Mouse (Mus musculus) layer of hippocampus, postnatal 36 days (tissue): ENCODE measurements around the gene Nacad. TPM values are rescaled to one million over a fixed set of nuclear protein-coding genes. Genes with fewer than 3 reads are reported as not detected.
"Not testable (repeated sequence)": the region's sequence is repeated elsewhere in the genome, so short reads cannot be mapped to it uniquely, and the experiment has no call there.

Experiments
- DNase-seq, 2 experiments: peaks; one replicate each; pipeline ENCODE4 v3.0.0; 2022
- total RNA-seq, 2 experiments: library from RNA; stranded (reverse); gene quantifications; 2 replicates each; pipeline ENCODE4 v1.2.3; 2021

The Nacad gene
- 10 to 100 TPM; 39.0 to 48.5 TPM for total RNA-seq

DNA sequence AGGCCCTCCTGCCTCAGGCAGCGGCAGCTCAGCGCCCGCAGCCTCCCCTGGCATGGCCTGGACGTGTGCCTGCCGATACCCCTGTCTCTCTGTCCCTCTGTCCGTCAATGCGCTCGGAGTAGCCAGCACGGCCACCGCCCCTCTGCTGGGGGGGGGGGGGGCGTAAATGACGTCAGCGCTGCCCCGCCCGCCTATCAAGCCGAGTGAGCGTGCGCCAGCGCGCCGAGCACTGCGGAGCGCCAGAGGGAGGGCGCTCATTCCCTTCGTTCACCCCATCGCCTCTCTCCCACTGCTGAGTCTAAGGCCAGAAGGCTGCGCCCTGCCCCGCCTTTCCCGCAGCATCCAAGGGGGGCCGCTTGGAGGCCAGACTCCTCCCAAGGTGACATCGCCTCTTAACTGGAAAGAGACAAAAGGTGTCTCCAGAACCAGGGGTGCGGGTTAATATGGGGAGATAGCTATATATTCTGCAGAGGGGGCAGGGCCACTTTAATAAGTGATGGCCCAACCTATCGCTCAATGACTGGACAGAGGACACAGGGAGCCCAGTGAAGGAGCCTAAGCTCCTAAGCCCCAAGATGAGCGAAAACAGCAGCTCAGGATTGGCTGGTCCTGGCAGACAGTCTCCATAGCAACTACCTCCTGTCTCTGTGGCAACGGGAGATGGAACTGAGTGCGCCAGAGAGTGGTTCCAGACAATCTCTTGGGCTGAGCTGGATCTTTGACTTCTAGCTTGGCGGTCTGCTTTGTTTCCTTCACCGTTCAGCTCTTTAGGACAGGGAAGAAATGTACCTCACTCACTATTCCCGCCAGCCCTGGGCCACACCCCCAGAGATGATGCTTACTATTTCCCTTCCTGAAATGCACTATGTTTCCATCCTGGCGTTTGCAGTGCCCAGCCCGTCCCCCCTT, at the start of gene Nacad:
Gene Nacad (minus strand): TSS at position 563 of the 909 bp plus-strand sequence.
- peak; percentile 81 to 84 for DNase-seq

DNA sequence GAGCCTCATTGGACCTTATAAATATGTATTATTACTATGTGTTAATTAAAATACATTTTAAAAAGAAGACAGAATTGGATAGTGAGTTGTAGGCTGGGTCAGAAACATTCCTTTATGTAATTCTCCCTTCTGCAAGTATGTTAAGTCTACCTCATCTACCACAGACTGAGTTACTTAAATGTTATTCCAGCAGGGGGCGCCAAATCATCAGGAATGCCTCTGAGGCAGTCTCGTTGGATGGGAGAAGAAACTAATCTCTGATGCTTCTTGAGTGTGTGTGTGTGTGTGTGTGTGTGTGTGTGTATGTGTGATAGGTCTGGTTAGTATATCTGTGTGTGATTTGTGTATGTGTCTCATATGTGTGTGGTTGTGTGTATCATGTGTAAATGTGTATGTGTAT, 49.0 kb upstream of the Nacad start:
- peak; percentile 58 to 71 for DNase-seq

GRCm38 (mm10) chr11:6652978-6653377, 47.1 kb upstream of the Nacad start:
- DNase-seq = not testable (repeated sequence)

DNA sequence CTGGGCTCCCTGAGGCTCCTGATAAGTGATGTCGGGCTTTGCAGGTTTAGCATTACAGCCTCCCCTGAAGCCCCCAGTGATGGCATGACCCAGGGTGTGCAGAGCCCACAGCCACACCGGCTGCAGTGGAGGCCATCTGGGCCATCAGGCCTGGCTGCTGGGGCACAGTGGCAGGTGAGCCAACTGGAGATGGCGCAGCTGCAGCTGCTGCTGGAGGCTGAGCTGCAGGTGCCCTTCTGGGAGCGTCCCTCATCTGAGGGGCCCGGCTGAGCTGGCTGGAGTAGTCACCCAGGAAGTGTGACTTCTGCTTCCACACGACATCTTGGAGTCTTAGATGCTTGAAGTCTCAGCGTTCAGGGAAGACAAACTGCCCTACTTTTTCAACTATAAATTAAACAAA, 44.7 kb upstream of the Nacad start:
- no peak for DNase-seq

DNA sequence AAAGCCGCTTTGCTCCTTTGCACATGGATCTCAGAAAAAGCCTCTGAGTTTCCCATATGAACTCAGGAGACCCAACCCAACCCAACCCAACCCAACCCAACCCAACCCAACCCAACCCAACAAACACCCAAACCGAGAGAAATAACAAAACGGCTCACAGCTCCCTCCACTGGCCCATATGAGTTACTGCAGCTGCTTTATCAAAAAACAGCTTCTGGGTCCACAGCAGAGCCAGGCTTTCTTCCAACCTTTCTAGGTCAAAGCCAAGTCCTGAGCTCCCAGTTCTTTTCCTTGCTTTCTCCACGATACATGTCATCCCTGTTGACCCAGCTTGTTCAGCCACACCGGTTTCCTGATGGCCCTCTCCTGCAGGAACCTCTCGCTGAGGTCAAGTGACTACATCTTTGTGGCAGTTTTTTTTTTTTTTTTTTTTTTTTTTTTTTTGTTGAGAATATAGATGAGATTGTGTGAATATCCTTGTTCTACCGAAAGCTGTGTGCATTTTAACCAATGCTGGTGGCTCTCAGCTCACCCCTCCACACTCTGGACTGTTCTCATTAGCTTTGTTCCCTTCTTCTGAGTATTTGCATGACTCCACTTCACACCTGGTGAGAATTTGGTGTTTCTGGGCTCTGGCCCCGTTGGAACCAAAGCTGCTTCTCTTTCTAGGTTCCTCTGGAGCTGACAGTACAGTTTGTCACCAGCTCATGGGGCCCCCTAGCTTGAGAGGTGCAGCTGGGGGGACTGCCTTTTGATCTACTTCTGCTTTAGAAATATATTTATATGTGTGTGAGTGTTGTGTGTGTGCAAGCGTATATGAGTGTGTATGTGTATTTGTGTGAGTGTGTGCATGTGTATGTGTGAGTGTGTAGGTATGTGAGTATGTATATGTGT, 42.2 kb upstream of the Nacad start:
- no peak for DNase-seq

DNA sequence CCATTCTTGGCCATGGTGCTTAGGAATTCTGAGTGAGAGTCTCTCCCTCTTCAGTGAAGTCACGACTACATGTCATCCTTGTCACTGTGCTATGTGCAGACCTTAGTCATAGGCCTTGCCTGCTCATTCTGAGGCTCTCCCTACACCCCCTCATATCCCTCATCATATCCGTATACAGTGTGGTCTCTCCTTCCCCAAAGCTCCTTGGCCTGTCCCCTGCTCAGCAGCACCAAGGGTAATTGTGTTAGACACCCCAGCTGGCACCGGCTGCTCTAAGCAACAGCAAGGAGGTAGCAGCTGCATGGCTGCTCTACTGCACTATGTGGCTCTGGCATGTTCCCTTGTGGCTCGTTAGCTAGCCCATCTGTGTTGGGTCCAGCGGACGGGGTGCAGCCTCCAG, 38.7 kb upstream of the Nacad start:
- no peak for DNase-seq

DNA sequence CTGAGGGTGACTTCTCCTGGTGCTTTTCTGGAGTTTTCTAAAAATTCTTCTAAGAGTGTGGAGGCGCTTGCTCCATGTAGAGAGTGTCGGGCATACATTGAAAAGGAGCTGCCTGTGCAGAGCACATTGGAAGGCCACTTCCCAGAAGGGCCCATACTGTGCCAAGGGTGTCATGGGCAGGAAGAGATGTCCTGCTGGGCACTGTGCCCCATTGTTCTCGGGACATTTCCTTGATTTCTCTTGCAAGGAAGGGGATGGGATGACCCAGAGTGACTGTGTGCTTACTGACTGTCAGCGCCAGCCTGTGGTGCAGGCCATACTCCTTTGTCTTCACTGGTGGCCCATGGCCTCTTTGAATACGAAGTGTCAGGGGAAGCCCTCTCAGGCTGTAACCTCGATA, 33.2 kb upstream of the Nacad start:
- no peak for DNase-seq

DNA sequence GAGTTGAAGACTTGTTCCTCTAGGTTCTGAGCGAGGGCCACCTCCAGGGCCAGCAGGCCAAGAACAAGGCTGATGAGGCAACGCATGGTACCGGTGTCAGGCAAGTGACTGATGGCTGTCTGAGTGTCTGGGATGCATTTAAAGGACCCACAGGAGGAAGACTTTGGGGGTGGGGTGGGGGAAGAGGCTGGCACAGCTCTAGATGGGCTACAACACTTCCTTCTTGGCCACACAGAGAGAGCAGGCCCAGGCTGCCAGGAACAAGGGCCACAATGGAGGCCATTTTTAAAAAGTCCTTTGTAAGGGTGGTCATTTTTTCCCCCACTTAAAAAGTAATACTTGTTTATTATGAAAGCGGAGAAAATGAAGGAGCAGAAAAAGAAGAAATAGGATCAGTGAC, 32.7 kb upstream of the Nacad start, which contains the start of gene Wap:
Gene Wap (minus strand): TSS at position 101 of the 400 bp plus-strand sequence.
- no peak for DNase-seq

GRCm38 (mm10) chr11:6636150-6636549, 30.3 kb upstream of the Nacad start:
- no peak for DNase-seq

GRCm38 (mm10) chr11:6629655-6630054, 23.8 kb upstream of the Nacad start:
- no peak for DNase-seq

- no peak for DNase-seq
These were observed 22.7 kb upstream of the Nacad start for GRCm38 (mm10) chr11:6628568-6628967.

DNA sequence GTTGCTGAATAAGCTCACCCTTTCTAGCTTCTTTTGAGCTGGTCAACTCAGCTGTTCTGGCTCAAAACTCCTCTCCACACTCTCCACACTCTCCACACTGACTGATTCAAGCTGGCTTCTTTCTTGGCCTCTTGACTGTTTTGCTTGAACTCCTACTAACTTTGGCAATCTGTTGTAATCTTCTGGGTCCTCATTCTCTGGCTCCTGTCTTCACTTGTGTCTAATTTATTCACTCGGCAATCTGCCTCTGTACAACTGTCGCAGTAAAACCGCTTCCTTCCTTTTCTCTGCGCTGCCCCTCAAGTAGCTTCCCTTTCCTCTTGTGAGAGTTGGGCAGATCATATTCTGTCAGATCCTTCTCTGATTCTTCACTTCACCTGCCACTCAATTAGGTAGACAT, 21.9 kb upstream of the Nacad start:
- no peak for DNase-seq

DNA sequence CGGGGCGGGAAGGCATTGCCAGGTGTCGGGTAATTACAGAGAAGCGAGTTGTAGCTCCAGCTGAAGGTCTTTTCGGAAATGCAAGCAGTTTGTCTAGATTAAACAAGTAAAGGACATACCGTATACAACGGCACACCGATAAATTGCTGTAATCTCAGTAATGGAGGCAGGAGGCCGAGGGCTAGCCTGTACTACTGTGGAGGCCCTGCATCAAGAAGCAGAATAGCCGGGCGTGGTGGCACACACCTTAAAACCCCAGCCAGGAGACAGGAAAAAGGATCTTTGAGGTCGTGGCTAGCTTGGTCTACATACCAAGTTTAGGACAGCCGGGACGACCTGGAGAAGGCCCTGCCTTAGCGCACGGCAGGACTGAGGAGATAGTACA, 20.5 kb upstream of the Nacad start:
- no peak for DNase-seq

DNA sequence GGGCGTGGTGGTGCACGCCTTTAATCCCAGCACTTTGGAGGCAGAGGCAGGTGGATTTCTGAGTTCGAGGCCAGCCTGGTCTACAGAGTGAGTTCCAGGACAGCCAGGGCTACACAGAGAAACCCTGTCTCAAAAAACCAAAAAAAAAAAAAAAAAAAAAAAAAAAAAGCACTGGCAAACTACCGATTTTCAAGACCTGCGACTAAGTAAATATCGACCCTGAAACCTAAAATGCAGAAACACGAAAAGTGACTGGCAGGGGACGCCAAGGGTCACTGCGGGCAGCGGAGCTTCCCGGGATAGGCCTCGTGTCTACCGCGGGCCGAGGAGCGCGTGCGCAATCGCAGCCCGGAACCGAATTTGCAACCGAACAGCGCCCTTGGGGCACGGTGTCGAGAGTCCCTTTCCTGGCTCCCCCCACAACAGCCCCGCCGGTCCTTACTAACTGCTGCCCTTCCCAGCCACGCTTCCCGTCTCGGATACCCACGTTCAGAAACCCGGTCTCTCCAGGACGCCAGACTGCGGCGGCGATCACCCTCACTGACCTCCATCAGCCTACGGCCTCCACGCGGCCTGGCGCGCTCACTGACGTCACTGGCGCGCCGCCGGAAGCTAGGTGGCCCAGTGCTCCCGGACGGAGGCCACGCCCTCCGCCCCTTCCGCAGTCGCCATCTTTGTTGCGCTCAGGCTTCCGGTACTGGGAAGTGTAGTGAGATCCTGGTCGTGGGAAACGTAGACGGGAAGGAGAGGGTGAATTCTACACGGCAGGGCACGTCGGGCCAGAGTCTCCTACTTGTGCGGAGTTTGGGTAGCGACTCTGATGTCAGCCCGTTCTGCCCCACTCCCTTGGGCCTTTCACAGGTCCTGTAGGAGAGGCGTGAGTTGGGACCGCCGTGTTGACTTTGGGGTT, 19.9 kb upstream of the Nacad start, which contains the start of gene Tbrg4:
Gene Tbrg4 (minus strand): TSS at position 590 of the 910 bp plus-strand sequence.
- peak; percentile 91 to 92 for DNase-seq

DNA sequence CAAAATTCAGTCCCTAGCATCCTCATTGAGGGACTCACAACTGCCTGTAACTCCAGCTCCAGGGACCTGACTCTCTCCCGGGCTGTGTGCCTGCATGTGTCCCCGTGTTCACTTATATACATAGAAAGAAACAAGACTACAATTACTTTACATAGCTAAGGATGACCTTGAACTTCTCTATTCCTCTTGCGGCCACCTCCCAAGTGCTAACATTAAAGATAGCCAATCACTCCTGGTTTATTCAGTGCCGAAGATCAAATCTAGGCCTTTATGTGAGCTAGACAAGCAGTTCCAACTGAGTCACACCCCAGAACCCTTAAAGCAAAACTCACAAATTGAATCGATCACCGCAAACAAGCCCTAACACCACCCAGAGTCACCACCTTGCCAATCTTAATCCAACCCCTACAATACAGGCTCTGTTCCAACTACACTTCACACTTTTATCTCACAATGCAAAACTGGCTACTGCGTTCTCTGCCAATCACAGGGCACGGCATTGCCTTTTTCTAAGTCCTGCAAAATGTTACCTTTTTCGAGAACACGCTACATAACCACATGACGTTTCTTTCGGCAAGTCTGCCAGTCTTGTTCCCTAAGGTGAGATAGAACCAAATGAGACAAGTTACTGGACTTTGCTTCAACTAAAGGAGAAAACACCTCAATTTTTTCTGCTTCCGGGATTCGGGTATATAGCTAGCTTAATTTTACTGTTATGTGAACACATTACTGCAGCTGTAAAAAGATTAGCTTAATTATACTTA, 18.9 kb upstream of the Nacad start:
- no peak for DNase-seq

DNA sequence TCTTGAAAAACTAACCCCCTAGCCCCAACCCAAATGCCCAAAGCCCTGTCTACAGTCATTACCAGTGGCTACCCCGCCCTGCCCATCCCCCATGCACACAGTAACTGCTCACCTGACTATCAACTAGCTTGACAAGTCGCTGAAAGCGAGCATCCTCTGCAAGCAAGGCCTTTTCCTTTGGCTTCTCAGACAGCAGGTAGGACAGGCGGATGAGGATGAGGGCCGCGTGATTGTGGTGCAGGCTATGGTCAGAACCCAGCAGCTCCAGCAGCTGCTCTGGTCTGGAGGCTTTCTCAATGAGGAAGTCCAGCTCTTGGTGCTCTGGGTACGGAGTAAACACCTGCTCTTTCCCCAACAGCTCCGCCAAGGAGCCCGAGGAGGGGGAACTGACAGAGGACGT, 17.9 kb upstream of the Nacad start:
- no peak for DNase-seq

GRCm38 (mm10) chr11:6615250-6616205, 9.7 kb upstream of the Nacad start:
- DNase-seq = no peak

GRCm38 (mm10) chr11:6605021-6605481, 802 bp downstream of the Nacad start:
- DNase-seq = no peak

DNA sequence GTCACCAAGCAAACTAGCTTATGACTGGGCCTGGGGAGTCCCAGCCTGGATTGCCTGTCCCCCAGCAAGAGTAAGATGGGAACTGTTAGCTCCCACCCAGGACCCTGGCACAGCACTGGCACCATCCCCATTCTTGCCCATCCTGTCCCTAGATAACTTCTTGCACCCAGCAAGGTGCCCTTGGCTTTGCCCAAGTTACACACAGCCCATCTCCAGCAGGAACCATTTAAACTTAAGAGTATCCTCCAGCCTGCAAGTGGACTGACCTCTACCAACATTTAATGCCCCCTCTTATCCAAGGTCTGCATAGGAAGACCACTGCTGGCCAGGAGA, 1.3 kb downstream of the Nacad start:
- no peak for DNase-seq
